Mouse (Mus musculus) limb, embryonic 12.5 days (tissue): Measurements from ENCODE around the gene Usp5. TPM values are rescaled to one million over a fixed set of nuclear protein-coding genes. Genes with fewer than 3 reads are reported as not detected.

ENCODE experiments used
- ATAC-seq: fragments of 200-750 bp; cut with Nextera tagmentation; 2 replicates; pipeline ENCODE4 v1.8.0; 2017; ENCODE audit warnings: low read depth, moderate TSS enrichment; ENCODE audit not compliant: insufficient number of reproducible peaks, insufficient read depth, low FRiP score, low TSS enrichment
- H3K27ac ChIP-seq: fragments of 300-500 bp; sonication (generic); 2 replicates; pipeline ENCODE4 v1.5.1; 2016; ENCODE audit warnings: mild to moderate bottlenecking, moderate library complexity
- H3K27me3 ChIP-seq: fragments of 300-500 bp; sonication (generic); 2 replicates; pipeline ENCODE4 v1.6.1; 2016; ENCODE audit warnings: mild to moderate bottlenecking, moderate library complexity
- H3K36me3 ChIP-seq: fragments of 300-500 bp; sonication (generic); 2 replicates; pipeline ENCODE4 v1.6.1; 2016; ENCODE audit warnings: mild to moderate bottlenecking, moderate library complexity
- H3K4me1 ChIP-seq: fragments of 300-500 bp; sonication (generic); replicated peaks from 2 replicates; pipeline ENCODE4 v1.6.1; 2016
- H3K4me2 ChIP-seq: fragments of 300-500 bp; sonication (generic); 2 replicates; pipeline ENCODE4 v1.6.1; 2016; ENCODE audit warnings: mild to moderate bottlenecking, moderate library complexity
- H3K4me3 ChIP-seq: fragments of 300-500 bp; sonication (generic); replicated peaks from 2 replicates; pipeline ENCODE4 v1.5.1; 2016; ENCODE audit warnings: mild to moderate bottlenecking
- H3K9ac ChIP-seq: fragments of 300-500 bp; sonication (generic); replicated peaks from 2 replicates; pipeline ENCODE4 v1.6.1; 2016; ENCODE audit warnings: mild to moderate bottlenecking, moderate library complexity
- H3K9me3 ChIP-seq: fragments of 300-500 bp; sonication (generic); 2 replicates; pipeline ENCODE4 v1.6.1; 2016; ENCODE audit warnings: mild to moderate bottlenecking, moderate library complexity
- WGBS: fragments of 180-500 bp; shearing (Covaris S2); methylation state at CpG from one replicate; pipeline ENCODE4 v1.1.7; 2016; 5-methylcytosine and 5-hydroxymethylcytosine counted together
- polyA plus RNA-seq: library from polyadenylated mRNA; unstranded; fragments of >200 nt; fragmentation: Nextera tagmentation; extraction: Ambion mirVana; gene quantifications from 2 replicates; pipeline ENCODE4 v1.2.1, GENCODE M21; 2016

The Usp5 gene
- 191 and 196 TPM in 2 replicates for polyA plus RNA-seq

GRCm38 (mm10) chr6:124828868-124829798 is at the start of gene Usp5, which contains the start of gene Cdca3:
Gene Usp5, minus strand, starts transcription at chr6:124829484.
Gene Cdca3, plus strand, starts transcription at chr6:124829547.
- Histone ChIP-seq H3K27ac (peak within 1 kb of the TSS; percentile 91), H3K4me3 (peak within 1 kb of the TSS; percentile 59), H3K4me2 (peak within 1 kb of the TSS; percentile 91), H3K9ac (peak within 1 kb of the TSS; percentile 70), H3K36me3 (peaks cover 57% of the 10 kb centered on the region), H3K9me3 (no peaks in the 10 kb centered on the region), H3K27me3 (no peaks in the 10 kb centered on the region), H3K4me1 (peaks cover 31% of the 10 kb centered on the region)
- WGBS = under 1% methylated on average over 55 of the region's 55 CpGs
- ATAC-seq = peak; percentile 95

GRCm38 (mm10) chr6:124874348-124874747 is 45.1 kb upstream of the Usp5 start:
- no peak overlapping the region for H3K4me3 ChIP-seq
- H3K36me3 ChIP-seq = no peaks in the 10 kb centered on the region
- 52% methylated on average over 2 of the region's 3 CpGs for WGBS
- H3K27ac ChIP-seq = no peak overlapping the region
- no peak overlapping the region for H3K9ac ChIP-seq
- no peaks in the 10 kb centered on the region for H3K27me3 ChIP-seq
- H3K4me1 ChIP-seq = no peaks in the 10 kb centered on the region
- ATAC-seq = no peak
- H3K4me2 ChIP-seq = no peak overlapping the region
- H3K9me3 ChIP-seq = no peaks in the 10 kb centered on the region

GRCm38 (mm10) chr6:124866560-124866959 is 37.3 kb upstream of the Usp5 start:
- no peaks in the 10 kb centered on the region for H3K9me3 ChIP-seq
- peaks cover 54% of the 10 kb centered on the region for H3K4me1 ChIP-seq
- H3K27ac ChIP-seq = no peak overlapping the region; the same call in 1 of the 2 replicates
- 48% methylated on average over 6 of the region's 7 CpGs for WGBS
- ATAC-seq = no peak
- no peak overlapping the region for H3K4me2 ChIP-seq
- H3K27me3 ChIP-seq = peaks cover 32% of the 10 kb centered on the region
- no peak overlapping the region for H3K4me3 ChIP-seq
- H3K36me3 ChIP-seq = no peaks in the 10 kb centered on the region
- no peak overlapping the region for H3K9ac ChIP-seq

GRCm38 (mm10) chr6:124865766-124866362 is 36.6 kb upstream of the Usp5 start:
- Histone ChIP-seq H3K36me3 (no peaks in the 10 kb centered on the region), H3K9ac (0 out of 2 replicates have a peak overlapping the region, but pooled peaks have one; percentile 12)
- 28% methylated on average over 18 of the region's 18 CpGs for WGBS

GRCm38 (mm10) chr6:124863658-124864298 is 34.5 kb upstream of the Usp5 start, which contains the start of gene Gpr162:
Gene Gpr162, minus strand, starts transcription at chr6:124863983.
- peaks cover 37% of the 10 kb centered on the region for H3K27me3 ChIP-seq
- H3K36me3 ChIP-seq = no peaks in the 10 kb centered on the region
- WGBS = 2% methylated on average over 30 of the region's 43 CpGs
- 0 out of 2 replicates have a peak, but pooled peaks have one; percentile 9 for ATAC-seq
- H3K4me2 ChIP-seq = peak within 1 kb of the TSS; percentile 94
- H3K9ac ChIP-seq = peak within 1 kb of the TSS; percentile 79
- peak within 1 kb of the TSS; percentile 59 for H3K4me3 ChIP-seq
- H3K27ac ChIP-seq = peak within 1 kb of the TSS; percentile 59; the same call in 1 of the 2 replicates
- H3K9me3 ChIP-seq = no peaks in the 10 kb centered on the region
- peaks cover 70% of the 10 kb centered on the region for H3K4me1 ChIP-seq

More at GRCm38 (mm10) chr6:124865766-124866362, 36.6 kb upstream of the Usp5 start:
- Histone ChIP-seq H3K4me3 (no peak overlapping the region), H3K4me1 (peaks cover 58% of the 10 kb centered on the region), H3K27ac (peak overlapping the region; percentile 72), H3K4me2 (no peak overlapping the region; the same call in 1 of the 2 replicates), H3K9me3 (no peaks in the 10 kb centered on the region), H3K27me3 (peaks cover 34% of the 10 kb centered on the region)
- 0 out of 2 replicates have a peak, but pooled peaks have one; percentile 10 for ATAC-seq

GRCm38 (mm10) chr6:124863125-124863657 is 33.9 kb upstream of the Usp5 start:
- Histone ChIP-seq H3K9ac (peak overlapping the region; percentile 79), H3K4me1 (peaks cover 76% of the 10 kb centered on the region), H3K4me3 (peak overlapping the region; percentile 59), H3K27ac (0 out of 2 replicates have a peak overlapping the region, but pooled peaks have one; percentile 59), H3K27me3 (peaks cover 38% of the 10 kb centered on the region), H3K36me3 (no peaks in the 10 kb centered on the region), H3K4me2 (peak overlapping the region; percentile 94), H3K9me3 (no peaks in the 10 kb centered on the region)
- no peak for ATAC-seq
- WGBS = 3% methylated on average over 8 of the region's 16 CpGs

- H3K36me3 ChIP-seq = no peaks in the 10 kb centered on the region
- no peak for ATAC-seq
- H3K4me2 ChIP-seq = peak overlapping the region; percentile 94
- H3K4me1 ChIP-seq = peaks cover 81% of the 10 kb centered on the region
- peak overlapping the region; percentile 79; the same call in 1 of the 2 replicates for H3K9ac ChIP-seq
- WGBS = 13% methylated on average over 8 of the region's 8 CpGs
- H3K27me3 ChIP-seq = peaks cover 34% of the 10 kb centered on the region
- peak overlapping the region; percentile 59 for H3K4me3 ChIP-seq
- no peak overlapping the region for H3K27ac ChIP-seq
- H3K9me3 ChIP-seq = no peaks in the 10 kb centered on the region
Observed at GRCm38 (mm10) chr6:124862406-124863124, 33.3 kb upstream of the Usp5 start.

- no peak for ATAC-seq
- H3K27me3 ChIP-seq = peaks cover 34% of the 10 kb centered on the region
- no peak overlapping the region; the same call in 1 of the 2 replicates for H3K9ac ChIP-seq
- H3K27ac ChIP-seq = no peak overlapping the region
- H3K4me1 ChIP-seq = peaks cover 79% of the 10 kb centered on the region
- H3K4me2 ChIP-seq = no peak overlapping the region
- no peaks in the 10 kb centered on the region for H3K36me3 ChIP-seq
- 57% methylated on average over 3 of the region's 3 CpGs for WGBS
- H3K9me3 ChIP-seq = no peaks in the 10 kb centered on the region
- H3K4me3 ChIP-seq = no peak overlapping the region
Observed at GRCm38 (mm10) chr6:124861802-124862201, 32.5 kb upstream of the Usp5 start.

- no peak overlapping the region for H3K4me3 ChIP-seq
- H3K4me1 ChIP-seq = peaks cover 75% of the 10 kb centered on the region
- H3K27me3 ChIP-seq = peaks cover 34% of the 10 kb centered on the region
- H3K9ac ChIP-seq = no peak overlapping the region; the same call in 1 of the 2 replicates
- no peaks in the 10 kb centered on the region for H3K36me3 ChIP-seq
- 79% methylated on average over 19 of the region's 19 CpGs for WGBS
- no peaks in the 10 kb centered on the region for H3K9me3 ChIP-seq
- ATAC-seq = no peak
- no peak overlapping the region for H3K27ac ChIP-seq
- H3K4me2 ChIP-seq = no peak overlapping the region
Observed at GRCm38 (mm10) chr6:124861266-124861665, 32.0 kb upstream of the Usp5 start.

- peaks cover 75% of the 10 kb centered on the region for H3K4me1 ChIP-seq
- H3K27ac ChIP-seq = no peak overlapping the region
- ATAC-seq = no peak
- no peak overlapping the region for H3K9ac ChIP-seq
- WGBS = 89% methylated on average over 9 of the region's 9 CpGs
- no peaks in the 10 kb centered on the region for H3K9me3 ChIP-seq
- H3K36me3 ChIP-seq = no peaks in the 10 kb centered on the region
- H3K27me3 ChIP-seq = peaks cover 34% of the 10 kb centered on the region
- no peak overlapping the region for H3K4me3 ChIP-seq
- H3K4me2 ChIP-seq = 0 out of 2 replicates have a peak overlapping the region, but pooled peaks have one; percentile 21
Observed at GRCm38 (mm10) chr6:124860511-124860910, 31.2 kb upstream of the Usp5 start.
